Mouse (Mus musculus): ENCODE results near the gene Olfr972.
"Not testable (repeated sequence)": the region's sequence is repeated elsewhere in the genome, so short reads cannot be mapped to it uniquely, and the experiment has no call there.

The Olfr972 gene

DNA sequence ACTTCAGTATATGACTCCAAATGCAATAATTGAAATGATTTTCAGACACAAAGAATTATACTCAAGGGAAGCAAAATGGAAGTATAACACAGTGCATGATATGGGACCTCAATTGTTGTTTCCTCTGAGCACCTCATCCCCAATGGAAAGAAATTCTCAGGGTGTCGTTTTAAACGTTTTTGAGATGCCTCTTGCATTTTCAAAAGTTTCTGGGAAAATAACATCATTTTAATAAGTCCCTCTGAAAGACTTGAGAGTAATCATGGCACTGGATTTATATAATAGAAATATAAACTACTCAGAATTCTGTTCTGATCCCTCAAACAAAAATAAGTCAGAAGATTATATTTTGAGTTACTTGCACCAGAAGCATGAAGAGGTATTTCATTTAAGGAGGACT is at the start of gene Olfr972:
Olfr972 (plus strand) TSS at position 301 of the 400 bp plus-strand sequence.
- DNase-seq = no peak

DNA sequence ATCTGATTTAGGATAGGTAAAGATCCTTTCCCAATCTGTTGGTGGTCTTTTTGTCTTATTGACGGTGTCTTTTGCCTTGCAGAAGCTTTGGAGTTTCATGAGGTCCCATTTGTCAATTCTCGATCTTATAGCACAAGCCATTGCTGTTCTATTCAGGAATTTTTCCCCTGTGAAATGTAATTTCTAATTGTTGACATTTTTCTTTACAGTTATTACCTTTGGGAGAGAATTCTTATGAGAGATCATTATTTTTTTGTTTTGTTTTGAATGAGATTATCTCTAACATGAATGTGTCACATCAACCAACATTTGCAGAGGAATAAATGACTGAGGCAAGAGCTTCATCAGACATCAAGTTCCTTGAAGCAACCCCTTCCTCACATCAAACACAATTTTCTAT is 29.6 kb upstream of the Olfr972 start, which contains the start of gene Olfr971:
Olfr971 (plus strand) TSS at position 301 of the 400 bp plus-strand sequence.
- DNase-seq = not testable (repeated sequence)

GRCm38 (mm10) chr9:39871986-39872385 is 5.8 kb downstream of the Olfr972 start:
- DNase-seq = not testable (repeated sequence)

- DNase-seq = not testable (repeated sequence)
Measured at GRCm38 (mm10) chr9:39877541-39878396, 11.5 kb downstream of the Olfr972 start.

- no peak for DNase-seq
Measured at GRCm38 (mm10) chr9:39905106-39905505, 38.9 kb downstream of the Olfr972 start.

DNA sequence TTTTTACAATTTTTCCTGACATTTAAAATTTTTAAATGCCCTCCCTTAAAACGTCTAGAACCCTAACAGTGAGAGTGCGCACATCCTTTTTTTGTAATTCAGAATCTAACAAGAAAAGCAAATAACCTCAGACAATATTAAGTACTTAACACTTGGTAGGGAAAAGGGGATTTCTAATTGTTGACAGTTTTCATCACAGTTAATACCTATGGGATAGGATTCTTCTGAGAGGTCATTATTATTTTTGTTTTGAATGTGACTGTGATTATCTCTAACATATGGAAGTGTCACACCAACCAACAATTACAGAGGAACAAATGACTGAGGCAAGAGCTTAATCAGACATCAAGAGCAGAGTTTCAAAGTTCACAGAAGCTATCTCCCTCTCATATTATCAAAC is 40.8 kb downstream of the Olfr972 start, which contains the start of gene Olfr229:
Olfr229 (plus strand) TSS at position 301 of the 400 bp plus-strand sequence.
- DNase-seq = no peak

DNA sequence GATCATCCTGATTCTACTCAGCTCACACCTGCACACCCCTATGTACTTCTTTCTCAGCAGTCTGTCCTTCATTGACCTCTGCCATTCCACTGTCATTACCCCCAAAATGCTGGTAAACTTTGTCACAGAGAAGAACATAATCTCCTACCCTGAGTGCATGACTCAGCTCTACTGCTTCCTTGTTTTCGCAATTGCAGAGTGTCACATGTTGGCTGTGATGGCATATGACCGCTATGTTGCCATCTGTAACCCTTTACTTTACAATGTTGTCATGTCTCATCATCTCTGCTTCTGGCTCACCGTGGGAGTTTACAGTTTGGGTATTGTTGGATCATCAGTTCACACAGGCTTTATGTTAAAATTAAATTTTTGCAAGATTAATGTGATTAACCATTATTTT is 43.7 kb downstream of the Olfr972 start:
- DNase-seq = no peak

All from cerebellum, postnatal 25 days (tissue).